In the genomic region with DNA sequence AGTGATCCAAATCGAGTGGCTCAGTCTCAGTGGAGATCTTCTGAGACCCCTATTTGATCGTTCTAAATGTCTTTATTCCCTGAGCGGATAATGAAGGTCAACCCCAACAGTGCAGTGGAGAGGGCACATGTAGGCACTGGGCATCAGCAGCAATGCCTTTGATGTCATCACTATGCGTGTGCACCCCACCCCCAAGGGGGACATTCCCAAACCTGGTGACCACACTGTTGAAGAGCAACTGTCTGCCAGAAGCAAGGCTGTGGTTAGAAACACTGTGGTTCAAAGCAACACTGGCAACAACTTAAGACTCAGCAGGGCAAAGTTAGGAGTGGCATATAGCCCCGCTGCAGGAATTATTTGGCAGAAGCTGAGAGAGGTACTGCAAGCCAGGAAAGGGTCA, we compare ENCODE assay signal across 21 mouse cellular contexts. TPM values are rescaled to one million over a fixed set of nuclear protein-coding genes. Genes with fewer than 3 reads are reported as not detected.
DNase-seq lines count a peak whose midpoint lies in the region; ATAC-seq lines count a peak whose summit lies in the region.
"Had no signal": no experiment of that assay in that cellular context is flagged by ENCODE, and none has a peak within 500 bp of the region (broad histone marks: within the 10 kb centered on the region; RNA-seq: fewer than 3 reads in every experiment).

No protein-coding gene starts in this region.

- no peaks in the 10 kb centered on the region for H3K9me3 ChIP-seq in heart, embryonic 10.5 days
- no peaks in the 10 kb centered on the region for H3K9me3 ChIP-seq in midbrain, embryonic 16.5 days (replicated peaks; ENCODE audit: control insufficient read depth, low read length, poor library complexity, severe bottlenecking)
- H3K9me3 ChIP-seq: embryonic facial prominence, embryonic 10.5 days; forebrain, embryonic 13.5 days; G1E; intestine, embryonic 15.5 days had no signal

- H3K79me2 ChIP-seq in macrophage (ENCODE audit: inconsistent target): no peaks in the 10 kb centered on the region

- no peak overlapping the region for H3K4me2 ChIP-seq in midbrain, embryonic 16.5 days (ENCODE audit: low read length)
- H3K4me2 ChIP-seq: forebrain, embryonic 13.5 days; hindbrain, embryonic 14.5 days; intestine, embryonic 15.5 days had no signal

- no peak for DNase-seq in heart, embryonic 10.5 days (ENCODE audit: low spot score)
- no peak for DNase-seq in heart, postnatal 14 days
- DNase-seq in 416B (ENCODE audit: low read depth) (peak; percentile 20), adipocyte (ENCODE audit: low spot score) (peak; percentile 5)
- no peak for DNase-seq in left cerebral cortex, postnatal 4 days
- no peak for DNase-seq in embryo, embryonic 10.5 days (ENCODE audit: low spot score)
- DNase-seq: adrenal gland, postnatal 10 days; cerebellum, adult 11-12 months; cerebellum, adult 9-10 months; cerebellum, postnatal 25 days; forebrain, postnatal 0 days; gastrocnemius, postnatal 36 days; kidney, adult 2 months had no signal

- peaks cover 15% of the 10 kb centered on the region for H3K4me1 ChIP-seq in heart, embryonic 10.5 days
- H3K4me1 ChIP-seq in midbrain, embryonic 16.5 days (ENCODE audit: control insufficient read depth, insufficient read depth, low read length): no peaks in the 10 kb centered on the region
- H3K4me1 ChIP-seq: embryonic facial prominence, embryonic 10.5 days; forebrain, embryonic 13.5 days; intestine, embryonic 15.5 days had no signal

- H3K4me3 ChIP-seq in heart, embryonic 10.5 days: no peak overlapping the region
- H3K4me3 ChIP-seq in macrophage (ENCODE audit: inconsistent target): no peak overlapping the region
- H3K4me3 ChIP-seq in midbrain, embryonic 16.5 days (ENCODE audit: low read depth, low read length): no peak overlapping the region
- H3K4me3 ChIP-seq: embryonic facial prominence, embryonic 10.5 days; forebrain, embryonic 13.5 days; intestine, embryonic 15.5 days had no signal

- 87% methylated on average over 5 of the region's 5 CpGs for WGBS in heart, embryonic 10.5 days
- WGBS in macrophage (ENCODE audit: missing documents): 97% methylated on average over 5 of the region's 5 CpGs
- WGBS in midbrain, embryonic 16.5 days: 78% methylated on average over 5 of the region's 5 CpGs

- no peaks in the 10 kb centered on the region for H3K27me3 ChIP-seq in heart, embryonic 10.5 days (ENCODE audit: insufficient read depth, poor library complexity, severe bottlenecking)
- no peaks in the 10 kb centered on the region for H3K27me3 ChIP-seq in midbrain, embryonic 16.5 days (ENCODE audit: control insufficient read depth, insufficient read depth, low read depth, low read length)
- H3K27me3 ChIP-seq: forebrain, embryonic 13.5 days; intestine, embryonic 15.5 days had no signal

- no peaks in the 10 kb centered on the region for H3K36me3 ChIP-seq in heart, embryonic 10.5 days
- H3K36me3 ChIP-seq in macrophage (ENCODE audit: inconsistent target): no peaks in the 10 kb centered on the region
- H3K36me3 ChIP-seq in midbrain, embryonic 16.5 days (ENCODE audit: control insufficient read depth, insufficient read depth, low read length): no peaks in the 10 kb centered on the region
- H3K36me3 ChIP-seq: embryonic facial prominence, embryonic 10.5 days; G1E; intestine, embryonic 15.5 days had no signal

- no peak for ATAC-seq in midbrain, embryonic 16.5 days
- ATAC-seq: forebrain, embryonic 13.5 days; intestine, embryonic 15.5 days had no signal

- H3K9ac ChIP-seq in midbrain, embryonic 16.5 days (ENCODE audit: low read depth, low read length): no peak overlapping the region
- H3K9ac ChIP-seq: forebrain, embryonic 13.5 days; forebrain, postnatal 0 days; hindbrain, embryonic 14.5 days; intestine, embryonic 15.5 days had no signal

- intact Hi-C loops in heart, postnatal 14 days (cut with DNase I): no loop called here
- intact Hi-C loops in left cerebral cortex, postnatal 4 days (cut with DNase I): no loop called here

- H3K27ac ChIP-seq in heart, embryonic 10.5 days: 0 out of 2 replicates have a peak overlapping the region, but pooled peaks have one; percentile 17
- H3K27ac ChIP-seq in macrophage: peak overlapping the region; percentile 87
- H3K27ac ChIP-seq in midbrain, embryonic 16.5 days (ENCODE audit: low read length): no peak overlapping the region
- H3K27ac ChIP-seq: embryonic facial prominence, embryonic 10.5 days; forebrain, embryonic 13.5 days; hindbrain, embryonic 14.5 days; intestine, embryonic 15.5 days had no signal

RNA-seq across cellular contexts. Expression of a gene that starts 18.1 kb away (rescaled TPM):
- polyA plus RNA-seq in heart, embryonic 10.5 days (2016; fragmentation: Nextera tagmentation; extraction: Ambion mirVana): 0.39 and 0.45 TPM in 2 replicates
- 1 to 10 TPM; 1.2 to 1.8 TPM for total RNA-seq in heart, postnatal 14 days (2021)
- 1 to 10 TPM in 13 of 26 experiments, under 1 TPM in 13; 0.21 to 1.8 (median 1.0) TPM for total RNA-seq in macrophage (2018; cell fraction: chromatin; rRNA removed)
- under 1 TPM in 7 of 26 experiments, not detected in 19; 0.03 to 0.18 (median 0.05) TPM for total RNA-seq in macrophage (2018; cell fraction: cytosol; rRNA removed)
- total RNA-seq in macrophage (2018; cell fraction: nucleus; rRNA removed): 1 to 10 TPM in 1 of 26 experiments, under 1 TPM in 23, not detected in 2; 0.12 to 1.1 (median 0.46) TPM
- polyA plus RNA-seq in macrophage (2018): not detected in 3 replicates
- 0.83 TPM in 2 replicates for polyA plus RNA-seq in midbrain, embryonic 16.5 days (2015; fragmentation: Nextera tagmentation; extraction: Ambion mirVana)
- total RNA-seq in left cerebral cortex, postnatal 4 days (2021): 1 to 10 TPM; 2.5 to 2.7 TPM
- total RNA-seq: hematopoietic stem cell, adult 5-6 weeks had no signal
- polyA plus RNA-seq: G1E had no signal

Comparison
In these comparisons a context has a peak if more than half of its experiments do, and no peak if none do; other contexts are left out.
1. DNase-seq: peak in 416B (single experiment) and adipocyte (single experiment); none in heart, embryonic 10.5 days (single experiment), heart, postnatal 14 days (0 of 2), left cerebral cortex, postnatal 4 days (single experiment) and embryo, embryonic 10.5 days (single experiment).